Mouse (Mus musculus): ENCODE data around the gene Them5. TPM values are rescaled to one million over a fixed set of nuclear protein-coding genes. Genes with fewer than 3 reads are reported as not detected.

Them5 gene
- polyA plus RNA-seq, 1 experiment from 2014 or later = 26.2 TPM

- ATAC-seq (ENCODE audit: low read depth) = no peak
- H3K27me3 ChIP-seq (replicated peaks; ENCODE audit: control insufficient read depth, insufficient read depth, low read length) = peaks cover 33% of the 10 kb centered on the region
- WGBS = 71% methylated on average over 1 of the region's 1 CpGs
Measured at GRCm38 (mm10) chr3:94396336-94396735, 54.4 kb downstream of the Them5 start.

DNA sequence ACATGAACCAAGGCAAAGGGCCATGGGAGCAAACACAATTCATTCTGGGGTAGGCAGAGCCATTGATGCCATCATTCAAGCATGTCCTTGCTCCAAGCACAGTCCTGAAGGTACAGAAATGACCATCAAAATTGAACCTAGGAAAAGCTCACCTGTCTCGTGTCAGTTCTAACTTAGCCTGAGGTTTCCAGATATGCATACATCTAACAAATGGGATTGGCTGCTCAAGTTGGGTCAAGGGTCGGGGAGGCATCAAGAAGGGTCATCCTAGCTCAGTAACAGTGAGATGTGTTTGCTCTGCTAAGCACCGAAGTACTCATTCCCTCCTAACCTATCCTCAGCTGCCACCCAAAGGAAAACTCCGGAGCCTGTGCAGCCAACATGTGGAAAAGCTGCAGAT is 55.0 kb downstream of the Them5 start:
- no peak for ATAC-seq (ENCODE audit: low read depth)
- Histone ChIP-seq H3K9me3 (ENCODE audit: control insufficient read depth, low read length) (no peaks in the 10 kb centered on the region), H3K4me3 (ENCODE audit: low read depth, low read length) (no peak overlapping the region), H3K27me3 (replicated peaks; ENCODE audit: control insufficient read depth, insufficient read depth, low read length) (peaks cover 39% of the 10 kb centered on the region), H3K4me1 (ENCODE audit: control insufficient read depth, insufficient read depth, low read length) (peaks cover 3% of the 10 kb centered on the region; the same call in 1 of the 2 replicates), H3K9ac (ENCODE audit: low read depth, low read length) (no peak overlapping the region), H3K27ac (replicated peaks; ENCODE audit: low read depth, low read length) (no peak overlapping the region), H3K36me3 (ENCODE audit: control insufficient read depth, insufficient read depth, low read length) (no peaks in the 10 kb centered on the region), H3K4me2 (ENCODE audit: low read depth, low read length) (no peak overlapping the region)
- WGBS = 76% methylated on average over 4 of the region's 4 CpGs
- DNase-seq (ENCODE audit: low spot score) = no peak

More at GRCm38 (mm10) chr3:94396336-94396735, 54.4 kb downstream of the Them5 start:
- no peak for DNase-seq (ENCODE audit: low spot score)
- H3K4me2 ChIP-seq (ENCODE audit: low read depth, low read length) = no peak overlapping the region
- no peaks in the 10 kb centered on the region for H3K36me3 ChIP-seq (ENCODE audit: control insufficient read depth, insufficient read depth, low read length)
- H3K4me1 ChIP-seq (ENCODE audit: control insufficient read depth, insufficient read depth, low read length) = peaks cover 3% of the 10 kb centered on the region; the same call in 1 of the 2 replicates
- no peaks in the 10 kb centered on the region for H3K9me3 ChIP-seq (ENCODE audit: control insufficient read depth, low read length)
- no peak overlapping the region for H3K27ac ChIP-seq (replicated peaks; ENCODE audit: low read depth, low read length)
- no peak overlapping the region for H3K9ac ChIP-seq (ENCODE audit: low read depth, low read length)
- no peak overlapping the region for H3K4me3 ChIP-seq (ENCODE audit: low read depth, low read length)

Other genes starting within 250 kb of the Them5 start
- gene Gm10696, start 163.9 kb upstream of the Them5 start, polyA plus RNA-seq (2014; fragmentation: Nextera tagmentation; extraction: Ambion mirVana) = not detected in 2 replicates
- not detected in 2 replicates for gene Gm5286, start 145.4 kb upstream of the Them5 start, polyA plus RNA-seq (2014; fragmentation: Nextera tagmentation; extraction: Ambion mirVana)
- gene Gm4778, start 78.1 kb upstream of the Them5 start, polyA plus RNA-seq (2014; fragmentation: Nextera tagmentation; extraction: Ambion mirVana) = not detected in 2 replicates
- gene Them4, start 32.0 kb upstream of the Them5 start, polyA plus RNA-seq (2014; fragmentation: Nextera tagmentation; extraction: Ambion mirVana) = 12.2 and 14.9 TPM in 2 replicates
- gene C2cd4d, start 20.3 kb downstream of the Them5 start, polyA plus RNA-seq (2014; fragmentation: Nextera tagmentation; extraction: Ambion mirVana) = 2.1 and 2.9 TPM in 2 replicates
- 2.5 and 2.8 TPM in 2 replicates for gene Rorc, start 30.7 kb downstream of the Them5 start, polyA plus RNA-seq (2014; fragmentation: Nextera tagmentation; extraction: Ambion mirVana)
- gene Lingo4, start 56.4 kb downstream of the Them5 start, polyA plus RNA-seq (2014; fragmentation: Nextera tagmentation; extraction: Ambion mirVana) = 0.07 and 0.08 TPM in 2 replicates
- gene Tdrkh, start 71.2 kb downstream of the Them5 start, polyA plus RNA-seq (2014; fragmentation: Nextera tagmentation; extraction: Ambion mirVana) = 8.9 and 9.7 TPM in 2 replicates
- gene Mrpl9, start 101.2 kb downstream of the Them5 start, polyA plus RNA-seq (2014; fragmentation: Nextera tagmentation; extraction: Ambion mirVana) = 52.4 and 59.4 TPM in 2 replicates
- gene Oaz3, start 101.8 kb downstream of the Them5 start, polyA plus RNA-seq (2014; fragmentation: Nextera tagmentation; extraction: Ambion mirVana) = not detected in 2 replicates
- 8.8 and 9.0 TPM in 2 replicates for gene Celf3, start 136.2 kb downstream of the Them5 start, polyA plus RNA-seq (2014; fragmentation: Nextera tagmentation; extraction: Ambion mirVana)
- 5.5 and 17.2 TPM in 2 replicates for gene Riiad1, start 138.2 kb downstream of the Them5 start, polyA plus RNA-seq (2014; fragmentation: Nextera tagmentation; extraction: Ambion mirVana)
- gene Snx27, start 240.6 kb downstream of the Them5 start, polyA plus RNA-seq (2014; fragmentation: Nextera tagmentation; extraction: Ambion mirVana) = 33.6 and 33.9 TPM in 2 replicates

All from embryonic facial prominence, embryonic 14.5 days (tissue).